Mouse (Mus musculus) thymus, adult 2 months (tissue): Measurements from ENCODE around the gene Olfr611. TPM values are rescaled to one million over a fixed set of nuclear protein-coding genes. Genes with fewer than 3 reads are reported as not detected.
"Not testable (repeated sequence)": the region's sequence is repeated elsewhere in the genome, so short reads cannot be mapped to it uniquely, and the experiment has no call there.

ENCODE experiments used
- DNase-seq: peaks from one replicate; pipeline ENCODE4 v3.0.0; 2021
- H3K27ac ChIP-seq: fragments of 200-500 bp; 2 replicates; pipeline ENCODE4 v1.5.1; 2012; ENCODE audit warnings: low read length, control low read depth; ENCODE audit not compliant: control insufficient read depth, insufficient read depth
- H3K27me3 ChIP-seq: fragments of 200-500 bp; 2 replicates; pipeline ENCODE4 v1.6.1; 2012; ENCODE audit warnings: mild to moderate bottlenecking, low read length, moderate library complexity, mixed read lengths; ENCODE audit not compliant: control insufficient read depth, insufficient read depth
- H3K36me3 ChIP-seq: fragments of 200-500 bp; 2 replicates; pipeline ENCODE4 v1.6.1; 2012; ENCODE audit warnings: mild to moderate bottlenecking, low read length, moderate library complexity; ENCODE audit not compliant: control insufficient read depth, insufficient read depth
- H3K4me1 ChIP-seq: fragments of 200-500 bp; replicated peaks from 2 replicates; pipeline ENCODE4 v1.6.1; 2012; ENCODE audit warnings: low read length; ENCODE audit not compliant: control insufficient read depth, insufficient read depth
- H3K4me3 ChIP-seq: fragments of 200-500 bp; 2 replicates; pipeline ENCODE4 v1.5.1; 2012; ENCODE audit warnings: mild to moderate bottlenecking, low read length, control low read depth, moderate library complexity; ENCODE audit not compliant: control insufficient read depth, insufficient read depth
- CTCF ChIP-seq: fragments of 200-500 bp; IDR thresholded peaks from 2 replicates; pipeline ENCODE4 v1.5.1; 2012; ENCODE audit warnings: mild to moderate bottlenecking, control low read depth, low read length, moderate library complexity, borderline replicate concordance; ENCODE audit not compliant: control insufficient read depth, poor library complexity, insufficient read depth; ENCODE audit errors: extremely low read depth
- POLR2A ChIP-seq: fragments of 200-500 bp; IDR thresholded peaks from 2 replicates; pipeline ENCODE4 v1.6.1; 2012; ENCODE audit warnings: mild to moderate bottlenecking, low read length, control low read depth, moderate library complexity; ENCODE audit not compliant: control insufficient read depth, poor library complexity, insufficient read depth; ENCODE audit errors: extremely low read depth
- WGBS: fragments of 180-500 bp; shearing (Covaris S2); methylation state at CpG from one replicate; pipeline ENCODE4 v1.1.7; 2018; 5-methylcytosine and 5-hydroxymethylcytosine counted together
- polyA plus RNA-seq: library from polyadenylated mRNA; depleted of rRNA; stranded (reverse); fragments of >200 nt; gene quantifications from 2 replicates; pipeline ENCODE4 v1.2.3, GENCODE M21; 2012; rRNA removed

Gene Olfr611
- polyA plus RNA-seq, result not detected in 2 replicates

DNA sequence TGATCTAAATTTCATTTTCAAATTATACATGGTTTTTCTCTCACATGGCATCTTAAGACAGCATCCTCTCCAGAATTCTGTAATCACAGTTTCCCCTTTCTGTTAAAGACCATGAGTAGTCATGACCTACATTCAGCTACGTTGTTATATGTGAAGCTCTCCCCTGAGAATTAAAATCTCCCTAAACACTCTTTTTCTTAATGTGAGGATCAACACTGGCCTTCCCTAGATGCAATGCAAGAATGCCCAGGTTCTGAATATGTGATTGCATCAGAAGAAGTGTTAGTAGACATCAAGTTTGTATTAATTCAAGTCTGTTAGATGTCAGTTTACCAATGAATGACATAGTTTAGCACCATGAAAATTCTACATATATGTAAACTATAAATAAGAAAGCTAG is at the start of gene Olfr611:
Gene Olfr611, minus strand, starts transcription at position 101 of the 400 bp plus-strand sequence.
- H3K4me3 ChIP-seq, H3K27me3 ChIP-seq, H3K36me3 ChIP-seq, H3K27ac ChIP-seq, H3K4me1 ChIP-seq, DNase-seq: not testable (repeated sequence)
- 79% methylated on average over 1 of the region's 1 CpGs for WGBS

DNA sequence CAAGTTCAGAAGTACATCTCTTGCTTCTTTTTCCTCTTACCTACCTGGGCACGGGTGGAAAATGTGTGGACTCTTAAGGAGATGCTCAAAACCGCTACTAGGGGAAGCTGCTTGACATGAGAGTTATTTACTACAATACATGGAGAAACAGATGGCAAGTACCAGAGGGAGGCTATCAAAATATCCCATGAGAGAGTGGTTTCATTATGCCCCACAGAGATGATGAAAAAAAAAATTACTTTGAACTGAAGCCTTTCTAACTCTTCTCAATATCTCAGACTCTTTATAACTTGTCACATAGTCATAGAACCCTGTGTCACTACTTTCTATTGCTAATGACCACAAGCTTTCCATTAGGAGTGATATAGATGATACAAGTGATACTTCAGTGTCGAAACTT is 48.4 kb upstream of the Olfr611 start, which contains the start of gene Olfr616:
Gene Olfr616, minus strand, starts transcription at position 101 of the 400 bp plus-strand sequence.
- no peaks in the 10 kb centered on the region for H3K27me3 ChIP-seq
- no peak within 1 kb of the TSS for H3K27ac ChIP-seq
- H3K4me3 ChIP-seq, result no peak within 1 kb of the TSS
- DNase-seq, result no peak
- TF ChIP-seq CTCF (no peak), POLR2A (no peak)
- WGBS, result 90% methylated on average over 3 of the region's 3 CpGs
- no peaks in the 10 kb centered on the region for H3K36me3 ChIP-seq
- H3K4me1 ChIP-seq, result no peaks in the 10 kb centered on the region

- WGBS, result 86% methylated on average over 2 of the region's 2 CpGs
- no peaks in the 10 kb centered on the region for H3K36me3 ChIP-seq
- no peak within 1 kb of the TSS for H3K27ac ChIP-seq
- H3K4me1 ChIP-seq, result no peaks in the 10 kb centered on the region
- no peaks in the 10 kb centered on the region for H3K27me3 ChIP-seq
- TF ChIP-seq CTCF (no peak), POLR2A (no peak)
- DNase-seq, result no peak
- H3K4me3 ChIP-seq, result no peak within 1 kb of the TSS
Measured at GRCm38 (mm10) chr7:103555779-103556178, 35.1 kb upstream of the Olfr611 start, which contains the start of gene Olfr615. Gene Olfr615, plus strand, starts transcription at chr7:103556079.

DNA sequence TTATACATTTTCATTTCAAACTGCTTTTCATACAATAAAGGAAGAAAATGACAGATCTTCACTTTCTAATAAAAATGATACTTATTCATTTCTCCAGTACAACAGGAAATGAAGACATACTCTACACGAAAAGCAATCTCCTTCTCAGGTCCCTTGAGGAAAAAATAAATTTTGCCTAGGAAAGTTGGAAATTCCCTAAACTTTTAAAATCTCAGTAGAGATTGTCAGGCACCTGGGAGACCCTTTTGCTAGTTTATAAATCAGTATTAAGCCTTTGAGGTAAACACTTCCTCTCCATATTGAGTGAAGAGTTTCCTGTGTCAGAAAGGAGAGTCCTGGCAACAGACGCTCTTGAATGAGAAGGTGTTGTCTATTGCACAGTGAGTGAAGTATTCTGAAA is 27.1 kb upstream of the Olfr611 start, which contains the start of gene Olfr613:
Gene Olfr613, plus strand, starts transcription at position 301 of the 400 bp plus-strand sequence.
- no peaks in the 10 kb centered on the region for H3K27me3 ChIP-seq
- WGBS, result 41% methylated on average over 2 of the region's 2 CpGs
- no peaks in the 10 kb centered on the region for H3K36me3 ChIP-seq
- no peak for DNase-seq
- no peak within 1 kb of the TSS for H3K4me3 ChIP-seq
- TF ChIP-seq CTCF, result no peak
- no peak for TF ChIP-seq POLR2A
- no peaks in the 10 kb centered on the region for H3K4me1 ChIP-seq
- no peak within 1 kb of the TSS for H3K27ac ChIP-seq

DNA sequence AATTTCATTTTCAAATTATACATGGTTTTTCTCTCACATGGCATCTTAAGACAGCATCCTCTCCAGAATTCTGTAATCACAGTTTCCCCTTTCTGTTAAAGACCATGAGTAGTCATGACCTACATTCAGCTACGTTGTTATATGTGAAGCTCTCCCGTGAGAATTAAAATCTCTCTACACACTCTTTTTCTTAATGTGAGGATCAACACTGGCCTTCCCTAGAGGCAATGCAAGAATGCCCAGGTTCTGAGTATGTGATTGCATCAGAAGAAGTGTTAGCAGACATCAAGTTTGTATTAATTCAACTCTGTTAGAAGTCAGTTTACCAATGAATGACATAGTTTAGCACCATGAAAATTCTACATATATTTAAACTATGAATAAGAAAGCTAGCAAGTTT is 22.0 kb upstream of the Olfr611 start, which contains the start of gene Olfr612:
Gene Olfr612, minus strand, starts transcription at position 101 of the 400 bp plus-strand sequence.
- not testable (repeated sequence) for H3K4me3 ChIP-seq, H3K27ac ChIP-seq, DNase-seq, H3K4me1 ChIP-seq, H3K36me3 ChIP-seq, H3K27me3 ChIP-seq
- 93% methylated on average over 2 of the region's 2 CpGs for WGBS

DNA sequence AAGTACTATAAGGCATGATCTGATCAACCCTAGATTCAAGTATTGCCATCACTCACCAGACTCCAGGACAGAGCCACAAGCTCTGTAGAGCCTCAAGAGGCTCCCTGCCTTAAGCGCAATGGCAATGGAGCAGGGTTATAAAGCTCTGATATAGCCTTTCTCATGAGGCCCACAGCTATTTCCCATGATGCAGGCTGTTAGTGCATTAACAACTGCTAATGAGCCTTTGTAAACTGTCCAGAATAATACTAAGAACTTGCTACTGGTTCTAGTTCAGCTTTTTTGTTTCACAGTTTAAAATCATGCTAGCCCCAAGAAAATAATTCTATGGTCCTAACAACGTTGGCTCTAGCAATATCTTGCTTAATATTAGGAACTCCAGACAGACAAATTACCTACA is 8.6 kb downstream of the Olfr611 start, which contains the start of gene Olfr610:
Gene Olfr610, minus strand, starts transcription at position 101 of the 400 bp plus-strand sequence.
- no peak for TF ChIP-seq CTCF
- no peak for TF ChIP-seq POLR2A

GRCm38 (mm10) chr7:103497962-103498361 is 22.7 kb downstream of the Olfr611 start, which contains the start of gene Olfr609:
Gene Olfr609, minus strand, starts transcription at chr7:103498062.
- Histone ChIP-seq H3K4me1 (no peaks in the 10 kb centered on the region), H3K27me3 (no peaks in the 10 kb centered on the region), H3K4me3 (no peak within 1 kb of the TSS), H3K27ac (no peak within 1 kb of the TSS), H3K36me3 (no peaks in the 10 kb centered on the region)
- TF ChIP-seq CTCF, result no peak
- TF ChIP-seq POLR2A, result no peak
- DNase-seq, result no peak
- 86% methylated on average over 1 of the region's 1 CpGs for WGBS

More for the DNA sequence above, 8.6 kb downstream of the Olfr611 start, which contains the start of gene Olfr610:
- no peaks in the 10 kb centered on the region for H3K27me3 ChIP-seq
- no peak within 1 kb of the TSS for H3K27ac ChIP-seq
- no peaks in the 10 kb centered on the region for H3K36me3 ChIP-seq
- no peak within 1 kb of the TSS for H3K4me3 ChIP-seq
- no peak for DNase-seq
- WGBS, result 91% methylated on average over 2 of the region's 2 CpGs
- no peaks in the 10 kb centered on the region for H3K4me1 ChIP-seq

DNA sequence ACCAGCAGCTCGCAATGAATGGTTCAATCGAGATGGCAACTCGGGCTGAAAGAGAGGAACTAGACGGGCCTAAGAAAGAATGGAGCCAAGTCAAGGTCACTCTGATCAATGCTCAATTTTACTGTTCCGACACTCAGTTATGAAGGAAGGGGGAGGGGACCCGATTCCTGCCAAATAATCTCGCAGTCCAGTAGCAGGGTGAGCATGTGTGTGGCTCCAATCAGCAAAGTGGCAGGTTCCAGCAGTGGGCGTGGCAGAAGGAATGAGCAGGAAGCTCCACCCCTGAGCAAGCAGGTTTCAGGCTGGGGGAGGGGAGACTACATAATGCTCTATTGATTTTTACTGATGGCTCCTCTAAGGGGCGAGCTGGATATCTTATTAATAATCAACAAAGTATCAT is 43.5 kb downstream of the Olfr611 start:
- WGBS, result 93% methylated on average over 9 of the region's 9 CpGs
- DNase-seq, H3K4me3 ChIP-seq, H3K36me3 ChIP-seq, H3K27me3 ChIP-seq, H3K27ac ChIP-seq, H3K4me1 ChIP-seq: not testable (repeated sequence)
